Mouse (Mus musculus) stomach, postnatal 0 days (tissue): ENCODE measurements around the gene Lemd1. TPM values are rescaled to one million over a fixed set of nuclear protein-coding genes. Genes with fewer than 3 reads are reported as not detected.

Source experiments
- ATAC-seq: fragments of 200-750 bp; cut with Nextera tagmentation; 2 replicates; pipeline ENCODE4 v1.8.0; 2017; ENCODE audit not compliant: low FRiP score, low TSS enrichment
- DNase-seq: peaks from one replicate; pipeline ENCODE4 v3.0.0-alpha.2; 2016; ENCODE audit warnings: low spot score
- H3K27ac ChIP-seq: fragments of 300-500 bp; sonication (generic); replicated peaks from 2 replicates; pipeline ENCODE4 v1.5.1; 2014; ENCODE audit warnings: mild to moderate bottlenecking, control low read depth
- H3K27me3 ChIP-seq: fragments of 300-500 bp; sonication (generic); 2 replicates; pipeline ENCODE4 v1.6.1; 2014; ENCODE audit warnings: low read length; ENCODE audit not compliant: control insufficient read depth, insufficient read depth
- H3K36me3 ChIP-seq: fragments of 300-500 bp; sonication (generic); 2 replicates; pipeline ENCODE4 v1.6.1; 2014; ENCODE audit warnings: low read length, mixed read lengths; ENCODE audit not compliant: control insufficient read depth, insufficient read depth
- H3K4me1 ChIP-seq: fragments of 300-500 bp; sonication (generic); replicated peaks from 2 replicates; pipeline ENCODE4 v1.6.1; 2014; ENCODE audit warnings: antibody characterized with exemption; ENCODE audit not compliant: control insufficient read depth, insufficient read depth
- H3K4me2 ChIP-seq: fragments of 300-500 bp; sonication (generic); replicated peaks from 2 replicates; pipeline ENCODE4 v1.6.1; 2014; ENCODE audit warnings: low read depth, mild to moderate bottlenecking, control low read depth, moderate library complexity
- H3K4me3 ChIP-seq: fragments of 300-500 bp; sonication (generic); 2 replicates; pipeline ENCODE4 v1.5.1; 2014; ENCODE audit warnings: low read depth, low read length, control low read depth
- H3K9ac ChIP-seq: fragments of 300-500 bp; sonication (generic); 2 replicates; pipeline ENCODE4 v1.6.1; 2014; ENCODE audit warnings: mild to moderate bottlenecking, low read length, control low read depth, mixed read lengths
- H3K9me3 ChIP-seq: fragments of 300-500 bp; sonication (generic); 2 replicates; pipeline ENCODE4 v1.6.1; 2016; ENCODE audit warnings: low read length; ENCODE audit not compliant: control insufficient read depth
- CTCF ChIP-seq: IDR thresholded peaks from 2 replicates; pipeline ENCODE4 v1.5.1; 2016; ENCODE audit warnings: antibody characterized with exemption, low read depth, mild to moderate bottlenecking, moderate library complexity
- EP300 ChIP-seq: optimal IDR thresholded peaks from 2 replicates; pipeline ENCODE3; 2016; ENCODE audit warnings: antibody characterized with exemption
- WGBS: fragments of 180-500 bp; shearing (Covaris S2); extraction: QIAGEN DNeasy Blood & Tissue Kit; methylation state at CpG from one replicate; pipeline ENCODE4 v1.1.7; 2014; 5-methylcytosine and 5-hydroxymethylcytosine counted together
- polyA plus RNA-seq: library from polyadenylated mRNA; unstranded; fragments of >200 nt; fragmentation: Nextera tagmentation; extraction: Ambion mirVana; gene quantifications from 2 replicates; pipeline ENCODE4 v1.2.1, GENCODE M21; 2015

Gene Lemd1
- polyA plus RNA-seq, 1 experiment from 2014 or later, result 0.30 TPM

- TF ChIP-seq EP300 (no peak), CTCF (no peak)
- 67% methylated on average over 7 of the region's 7 CpGs for WGBS
- H3K9ac ChIP-seq, result no peak overlapping the region
- H3K36me3 ChIP-seq, result no peaks in the 10 kb centered on the region
- H3K9me3 ChIP-seq, result no peaks in the 10 kb centered on the region
- H3K4me3 ChIP-seq, result no peak overlapping the region
- no peak overlapping the region for H3K4me2 ChIP-seq
- ATAC-seq (no peak), DNase-seq (no peak)
- H3K27ac ChIP-seq, result no peak overlapping the region
- H3K4me1 ChIP-seq, result no peaks in the 10 kb centered on the region
- no peaks in the 10 kb centered on the region for H3K27me3 ChIP-seq
Measured at GRCm38 (mm10) chr1:132231470-132232274, 40.4 kb downstream of the Lemd1 start.

DNA sequence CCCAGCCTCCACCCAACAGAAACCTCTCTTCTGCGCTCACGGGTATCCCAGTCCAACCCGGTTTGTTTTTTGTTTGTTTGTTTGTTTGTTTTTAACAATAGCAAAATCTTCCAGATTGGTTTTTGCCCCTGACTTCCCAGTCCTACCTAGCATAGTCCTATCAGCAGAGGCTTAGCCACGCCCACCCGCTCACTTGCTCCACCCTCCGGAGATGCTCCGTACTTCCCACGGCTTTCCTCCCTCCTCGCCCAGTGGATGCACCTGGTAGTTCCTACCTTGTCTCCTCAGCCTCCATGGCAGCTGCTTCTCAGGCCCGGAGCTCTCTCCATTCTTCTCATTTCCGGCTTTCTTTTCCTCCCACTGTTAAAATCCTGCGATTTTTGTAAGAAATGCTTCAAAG, 42.3 kb downstream of the Lemd1 start:
- DNase-seq (peak; percentile 71), ATAC-seq (0 out of 2 replicates have a peak, but pooled peaks have one; percentile 72)
- TF ChIP-seq EP300 (no peak), CTCF (peak; percentile 61)
- no peak overlapping the region for H3K9ac ChIP-seq
- H3K4me1 ChIP-seq, result no peaks in the 10 kb centered on the region
- no peaks in the 10 kb centered on the region for H3K27me3 ChIP-seq
- 25% methylated on average over 12 of the region's 12 CpGs for WGBS
- no peak overlapping the region for H3K4me3 ChIP-seq
- no peak overlapping the region for H3K27ac ChIP-seq
- H3K4me2 ChIP-seq, result no peak overlapping the region
- H3K36me3 ChIP-seq, result no peaks in the 10 kb centered on the region
- H3K9me3 ChIP-seq, result no peaks in the 10 kb centered on the region

GRCm38 (mm10) chr1:132234757-132235273, 43.6 kb downstream of the Lemd1 start:
- ATAC-seq, result no peak

GRCm38 (mm10) chr1:132237585-132238159, 46.4 kb downstream of the Lemd1 start:
- Histone ChIP-seq H3K36me3 (no peaks in the 10 kb centered on the region), H3K9ac (no peak overlapping the region), H3K4me1 (no peaks in the 10 kb centered on the region), H3K4me3 (no peak overlapping the region), H3K9me3 (no peaks in the 10 kb centered on the region), H3K4me2 (no peak overlapping the region), H3K27me3 (no peaks in the 10 kb centered on the region), H3K27ac (no peak overlapping the region)
- WGBS, result 19% methylated on average over 6 of the region's 6 CpGs
- DNase-seq (peak; percentile 59), ATAC-seq (no peak)
- TF ChIP-seq CTCF (peak; percentile 93), EP300 (no peak)

More at GRCm38 (mm10) chr1:132234757-132235273, 43.6 kb downstream of the Lemd1 start:
- H3K27me3 ChIP-seq, result no peaks in the 10 kb centered on the region
- no peaks in the 10 kb centered on the region for H3K9me3 ChIP-seq
- H3K27ac ChIP-seq, result no peak overlapping the region
- no peak overlapping the region for H3K4me3 ChIP-seq
- H3K4me2 ChIP-seq, result no peak overlapping the region
- 34% methylated on average over 9 of the region's 9 CpGs for WGBS
- H3K4me1 ChIP-seq, result no peaks in the 10 kb centered on the region
- TF ChIP-seq CTCF (no peak), EP300 (no peak)
- H3K9ac ChIP-seq, result no peak overlapping the region
- DNase-seq, result no peak
- no peaks in the 10 kb centered on the region for H3K36me3 ChIP-seq

- 77% methylated on average over 5 of the region's 5 CpGs for WGBS
- ATAC-seq (no peak), DNase-seq (no peak)
- Histone ChIP-seq H3K4me2 (no peak overlapping the region), H3K9ac (no peak overlapping the region), H3K27me3 (no peaks in the 10 kb centered on the region), H3K36me3 (no peaks in the 10 kb centered on the region), H3K4me1 (no peaks in the 10 kb centered on the region), H3K9me3 (no peaks in the 10 kb centered on the region), H3K4me3 (no peak overlapping the region), H3K27ac (no peak overlapping the region)
- TF ChIP-seq CTCF (no peak), EP300 (no peak)
Measured at GRCm38 (mm10) chr1:132245010-132245409, 53.8 kb downstream of the Lemd1 start.

GRCm38 (mm10) chr1:132246137-132246536, 54.9 kb downstream of the Lemd1 start:
- TF ChIP-seq EP300, result no peak
- Histone ChIP-seq H3K27me3 (no peaks in the 10 kb centered on the region), H3K4me1 (no peaks in the 10 kb centered on the region), H3K27ac (no peak overlapping the region), H3K9ac (no peak overlapping the region), H3K9me3 (no peaks in the 10 kb centered on the region), H3K4me3 (no peak overlapping the region), H3K36me3 (no peaks in the 10 kb centered on the region), H3K4me2 (no peak overlapping the region)
- ATAC-seq (no peak), DNase-seq (no peak)
- WGBS, result 39% methylated on average over 6 of the region's 6 CpGs
